ENCODE assay signal across 19 mouse cellular contexts in the genomic region with DNA sequence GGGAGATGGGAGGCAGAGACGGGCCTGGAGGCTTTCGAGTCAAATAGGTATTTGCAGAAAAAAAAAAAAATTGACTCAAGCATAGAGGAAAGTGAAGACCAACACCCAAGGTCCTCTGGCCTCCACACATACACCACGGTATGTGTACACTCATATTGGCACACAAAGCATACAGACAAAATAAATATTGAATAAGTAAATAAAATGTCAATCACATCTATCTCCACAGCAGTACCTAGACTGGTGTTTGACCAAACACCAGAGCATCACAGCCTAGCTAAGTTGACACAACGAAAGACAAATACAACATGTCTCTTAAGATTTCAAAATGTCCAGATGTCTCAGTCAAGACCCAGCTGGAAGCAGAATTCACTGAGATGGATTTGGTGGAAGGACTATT.
"Had no signal": no experiment of that assay in that cellular context is flagged by ENCODE, and none has a peak within 500 bp of the region (broad histone marks: within the 10 kb centered on the region; RNA-seq: fewer than 3 reads in every experiment).

No protein-coding gene starts in this region.

- H3K27ac ChIP-seq: liver, embryonic 14.5 days; midbrain, embryonic 10.5 days; midbrain, embryonic 12.5 days; neural tube, embryonic 13.5 days; neural tube, embryonic 15.5 days had no signal

- H3K4me2 ChIP-seq: lung, embryonic 14.5 days; midbrain, embryonic 12.5 days; neural tube, embryonic 13.5 days; neural tube, embryonic 15.5 days had no signal

- H3K9me3 ChIP-seq: midbrain, embryonic 10.5 days; midbrain, embryonic 12.5 days; neural tube, embryonic 13.5 days; neural tube, embryonic 15.5 days had no signal

- H3K4me3 ChIP-seq: midbrain, embryonic 10.5 days; midbrain, embryonic 12.5 days; myocyte; neural tube, embryonic 13.5 days; neural tube, embryonic 15.5 days had no signal

- H3K4me1 ChIP-seq: midbrain, embryonic 10.5 days; midbrain, embryonic 12.5 days; neural tube, embryonic 13.5 days; neural tube, embryonic 15.5 days had no signal

- H3K27me3 ChIP-seq: midbrain, embryonic 12.5 days; neural tube, embryonic 13.5 days; neural tube, embryonic 15.5 days had no signal

- ATAC-seq: midbrain, embryonic 16.5 days had no signal

- H3K36me3 ChIP-seq: midbrain, embryonic 10.5 days; midbrain, embryonic 12.5 days; neural tube, embryonic 13.5 days; neural tube, embryonic 15.5 days had no signal

- DNase-seq: lung, adult 18-20 months; lung, embryonic 14.5 days; lung, postnatal 4 days; midbrain, embryonic 14.5 days; retina, postnatal 1 day; right cerebral cortex, adult 18-20 months; right cerebral cortex, postnatal 25 days; right cerebral cortex, postnatal 4 days; spleen, adult 18-20 months; thymus, adult 18-20 months; thymus, postnatal 14 days; thymus, postnatal 36 days had no signal

- H3K9ac ChIP-seq: liver, embryonic 14.5 days; lung, embryonic 14.5 days; midbrain, embryonic 12.5 days; neural tube, embryonic 13.5 days; neural tube, embryonic 15.5 days had no signal
